Mouse (Mus musculus) left cerebral cortex, postnatal 25 days (tissue): ENCODE results near the gene Rgs10. TPM values are rescaled to one million over a fixed set of nuclear protein-coding genes. Genes with fewer than 3 reads are reported as not detected.

Source experiments
- DNase-seq, 2 experiments: peaks; one replicate each; pipeline ENCODE4 v3.0.0; 2022; ENCODE audit warnings: low spot score in 2 of 2, mixed read lengths in 1 of 2
- intact Hi-C: fragments of 180-260 bp; cut with DNase I; formaldehyde crosslinking; loops from one replicate; pipeline ENCODE4 v1.15.1; 2025
- total RNA-seq, 2 experiments: library from RNA; stranded (reverse); gene quantifications; 2 replicates each; pipeline ENCODE4 v1.2.3; 2021

Gene Rgs10
- total RNA-seq, 2 experiments from 2014 or later, result 45.2 to 55.3 TPM

GRCm38 (mm10) chr7:128414433-128414832 is 4.1 kb downstream of the Rgs10 start:
- intact Hi-C loops, result no loop called here

GRCm38 (mm10) chr7:128412071-128412833 is 6.3 kb downstream of the Rgs10 start:
- peak in 1 of 2 experiments; percentile 21 for DNase-seq
- intact Hi-C loops, result no loop called here

More at GRCm38 (mm10) chr7:128414433-128414832, 4.1 kb downstream of the Rgs10 start:
- no peak for DNase-seq

GRCm38 (mm10) chr7:128410708-128411413 is 7.7 kb downstream of the Rgs10 start:
- DNase-seq, result no peak

GRCm38 (mm10) chr7:128408265-128408664 is 10.3 kb downstream of the Rgs10 start:
- intact Hi-C loops, result no loop called here
- DNase-seq, result no peak

More at GRCm38 (mm10) chr7:128410708-128411413, 7.7 kb downstream of the Rgs10 start:
- intact Hi-C loops, result no loop called here

- DNase-seq, result no peak
- intact Hi-C loops, result no loop called here
Observed at GRCm38 (mm10) chr7:128403988-128404387, 14.6 kb downstream of the Rgs10 start.

GRCm38 (mm10) chr7:128403586-128403985 is 15.0 kb downstream of the Rgs10 start:
- intact Hi-C loops, result no loop called here
- no peak for DNase-seq

GRCm38 (mm10) chr7:128403128-128403527 is 15.4 kb downstream of the Rgs10 start:
- no peak for DNase-seq

GRCm38 (mm10) chr7:128402577-128402976 is 16.0 kb downstream of the Rgs10 start:
- DNase-seq, result no peak
- intact Hi-C loops, result no loop called here

More at GRCm38 (mm10) chr7:128403128-128403527, 15.4 kb downstream of the Rgs10 start:
- intact Hi-C loops, result no loop called here

GRCm38 (mm10) chr7:128398664-128399063 is 19.9 kb downstream of the Rgs10 start:
- intact Hi-C loops, result no loop called here
- no peak for DNase-seq

GRCm38 (mm10) chr7:128397066-128397465 is 21.5 kb downstream of the Rgs10 start:
- DNase-seq, result no peak
- intact Hi-C loops, result no loop called here

- intact Hi-C loops, result no loop called here
- DNase-seq, result no peak
Observed at GRCm38 (mm10) chr7:128393756-128394155, 24.8 kb downstream of the Rgs10 start.

- DNase-seq, result peak in 1 of 2 experiments; percentile 21
- intact Hi-C loops, result no loop called here
Observed at GRCm38 (mm10) chr7:128392972-128393314, 25.6 kb downstream of the Rgs10 start.

- peak in 1 of 2 experiments; percentile 52 for DNase-seq
- intact Hi-C loops, result no loop called here
Observed at GRCm38 (mm10) chr7:128392071-128392971, 26.2 kb downstream of the Rgs10 start.

GRCm38 (mm10) chr7:128391267-128392057 is 27.1 kb downstream of the Rgs10 start:
- no peak for DNase-seq
- intact Hi-C loops, result no loop called here

GRCm38 (mm10) chr7:128388968-128389367 is 29.6 kb downstream of the Rgs10 start:
- intact Hi-C loops, result no loop called here
- peak in 1 of 2 experiments; percentile 26 for DNase-seq

- DNase-seq, result no peak
- intact Hi-C loops, result no loop called here
Observed at GRCm38 (mm10) chr7:128383726-128384463, 34.7 kb downstream of the Rgs10 start.

- intact Hi-C loops, result no loop called here
Observed at GRCm38 (mm10) chr7:128383189-128383725, 35.3 kb downstream of the Rgs10 start.

GRCm38 (mm10) chr7:128382527-128382860 is 36.1 kb downstream of the Rgs10 start:
- no peak for DNase-seq
- intact Hi-C loops, result no loop called here

More at GRCm38 (mm10) chr7:128383189-128383725, 35.3 kb downstream of the Rgs10 start:
- no peak for DNase-seq
